Mouse (Mus musculus) adrenal gland, postnatal 10 days (tissue): Measurements from ENCODE around the gene Itgb2l. TPM values are rescaled to one million over a fixed set of nuclear protein-coding genes. Genes with fewer than 3 reads are reported as not detected.
"Not testable (repeated sequence)": the region's sequence is repeated elsewhere in the genome, so short reads cannot be mapped to it uniquely, and the experiment has no call there.

Experiments used
- DNase-seq: peaks from one replicate; pipeline ENCODE4 v3.0.0; 2021; ENCODE audit warnings: mixed read lengths
- long read RNA-seq, 2 experiments: library from polyadenylated mRNA; stranded (forward); transcript quantifications; one replicate each; pipeline ENCODE4 v2.0.0; 2021
- total RNA-seq, 2 experiments: library from RNA; stranded (reverse); gene quantifications; 2 replicates each; pipeline ENCODE4 v1.2.3; 2021

Gene Itgb2l
- 1 to 10 TPM in 1 of 2 experiments, under 1 TPM in 1; 0.96 to 1.1 TPM for total RNA-seq
- long read RNA-seq, experiment 1, partial matches to known transcripts = 1 of 2 reads
- long read RNA-seq, experiment 1, other reads (novel, unspliced or antisense) = 0 of 2 reads
- long read RNA-seq, experiment 2 = 0 reads

- DNase-seq = no peak
These were observed at the start of gene Itgb2l for GRCm38 (mm10) chr16:96443468-96443867. Gene Itgb2l (minus strand): TSS chr16:96443619.

DNA sequence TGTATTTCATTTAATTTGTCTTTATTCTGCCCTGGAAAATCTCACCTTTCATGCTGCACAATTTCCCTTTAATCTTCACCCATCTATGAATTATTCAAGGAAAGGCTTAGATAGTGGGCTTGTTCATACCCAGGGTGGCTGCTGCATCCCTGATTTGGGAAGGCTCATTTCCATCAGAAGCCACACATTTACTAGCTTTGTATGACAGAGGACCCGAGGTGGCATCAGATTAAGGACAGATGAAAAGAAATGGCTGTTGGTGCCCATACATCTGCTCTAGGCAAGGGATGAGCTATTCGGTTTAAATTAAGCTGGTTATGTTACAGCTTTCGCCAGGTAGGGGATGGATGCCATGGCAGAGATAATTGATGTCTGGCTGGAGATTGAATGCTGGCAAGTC lies 48.1 kb upstream of the Itgb2l start:
- DNase-seq = no peak

- no peak for DNase-seq
These were observed 44.6 kb upstream of the Itgb2l start for GRCm38 (mm10) chr16:96488038-96488437.

GRCm38 (mm10) chr16:96487007-96487684 lies 43.7 kb upstream of the Itgb2l start:
- DNase-seq = no peak

DNA sequence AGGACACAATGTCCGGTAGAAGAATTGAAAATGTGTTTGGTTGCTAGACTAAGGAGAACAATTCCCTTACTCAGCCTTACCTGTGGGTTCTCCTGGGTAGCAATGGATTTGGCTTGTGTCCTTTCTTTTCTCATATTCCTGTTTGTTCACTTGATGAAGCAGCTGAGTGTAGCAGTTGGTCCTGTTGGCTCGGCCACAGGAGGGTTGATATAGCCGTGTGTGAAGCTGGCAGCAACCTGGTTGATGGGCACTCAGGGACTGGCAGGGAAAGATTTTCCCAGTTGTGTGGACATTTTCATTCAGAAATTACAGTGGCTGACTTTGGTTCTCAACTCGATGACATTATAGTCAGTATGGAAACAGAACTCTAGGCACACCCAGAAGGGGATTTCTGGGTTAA lies 38.4 kb upstream of the Itgb2l start:
- DNase-seq = no peak

- DNase-seq = no peak
These were observed 30.8 kb upstream of the Itgb2l start for GRCm38 (mm10) chr16:96474185-96474584.

- no peak for DNase-seq
These were observed 29.4 kb upstream of the Itgb2l start for GRCm38 (mm10) chr16:96472816-96473215.

GRCm38 (mm10) chr16:96472361-96472760 lies 28.9 kb upstream of the Itgb2l start:
- no peak for DNase-seq

DNA sequence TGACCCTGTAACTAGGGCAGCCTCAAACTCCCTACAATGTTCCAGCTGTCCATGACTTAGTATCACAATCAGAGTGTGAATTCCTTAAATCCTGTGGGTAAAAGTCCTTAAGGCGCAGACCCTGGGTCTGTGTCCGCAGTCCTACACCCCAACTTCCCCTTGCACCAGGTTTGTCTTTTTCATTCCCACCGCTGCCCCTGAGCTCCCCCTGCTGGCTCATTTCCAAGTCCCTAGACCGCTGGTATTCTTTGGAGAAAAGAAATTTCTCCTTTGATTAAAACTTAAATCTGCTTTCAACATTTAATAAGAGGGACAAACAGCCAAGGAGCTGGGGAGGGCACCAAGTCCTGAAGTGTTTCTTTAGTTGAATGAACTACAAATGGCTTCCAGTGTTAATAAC lies 26.2 kb upstream of the Itgb2l start:
- DNase-seq = peak; percentile 8

DNA sequence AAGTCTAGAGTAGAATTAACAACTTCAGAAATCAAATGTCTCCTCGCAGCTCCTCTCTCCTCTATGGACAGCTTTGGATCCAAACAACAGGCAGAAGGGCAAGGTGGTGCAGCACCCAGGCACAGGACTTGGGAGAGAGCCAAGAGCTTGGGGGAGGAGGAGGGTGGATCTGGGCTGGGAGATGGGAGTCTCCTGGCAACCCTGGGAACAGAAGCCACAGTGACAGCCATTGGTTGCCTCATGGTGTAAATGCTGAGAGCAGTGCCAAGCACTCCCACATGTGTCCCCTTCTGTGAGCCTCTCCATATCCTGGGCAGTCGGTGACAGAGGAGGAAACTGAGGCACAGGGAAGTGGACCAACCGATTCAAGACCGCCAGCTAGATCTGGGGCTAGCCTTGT lies 25.3 kb upstream of the Itgb2l start:
- DNase-seq = peak; percentile 48

DNA sequence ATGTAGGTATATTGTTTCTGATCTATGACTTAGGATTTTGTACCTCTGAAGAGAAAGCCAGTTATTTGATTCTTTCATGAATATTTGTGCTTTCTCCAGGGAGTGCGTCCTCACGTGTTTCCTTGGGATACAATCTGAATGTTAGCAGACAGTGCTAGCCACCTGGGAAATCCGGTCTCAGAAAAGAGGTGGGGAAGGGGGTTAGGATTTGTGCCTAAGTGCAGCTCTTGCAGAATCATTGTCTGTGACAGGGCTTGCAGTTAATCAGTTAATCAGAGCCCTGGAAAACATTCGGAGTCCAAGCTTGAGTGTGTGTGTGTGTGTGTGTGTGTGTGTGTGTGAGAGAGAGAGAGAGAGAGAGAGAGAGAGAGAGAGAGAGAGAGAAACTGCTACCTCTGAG lies 24.6 kb upstream of the Itgb2l start:
- no peak for DNase-seq

GRCm38 (mm10) chr16:96467445-96467844 lies 24.0 kb upstream of the Itgb2l start, which contains the start of gene Pcp4:
Gene Pcp4 (plus strand): TSS chr16:96467606.
- DNase-seq = peak; percentile 85

DNA sequence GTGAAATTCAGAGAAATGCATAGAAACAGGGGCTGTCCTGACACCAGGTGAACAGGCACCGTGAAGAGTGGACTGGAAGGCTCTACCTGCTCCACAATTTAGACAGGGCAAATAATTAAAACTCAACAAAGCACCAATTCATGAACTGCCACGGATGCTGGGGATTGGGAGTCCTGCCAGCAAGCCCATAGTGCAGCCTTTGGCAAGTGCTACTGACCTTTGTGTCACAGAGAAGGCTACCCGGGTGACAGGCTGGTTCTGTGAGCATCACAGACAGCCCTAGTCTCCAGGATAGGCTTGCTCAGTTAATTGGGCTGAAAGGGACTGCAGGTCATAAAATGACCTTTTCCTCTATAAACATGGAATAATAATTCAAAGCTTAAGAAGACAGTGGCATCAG lies 17.4 kb upstream of the Itgb2l start:
- DNase-seq = no peak

DNA sequence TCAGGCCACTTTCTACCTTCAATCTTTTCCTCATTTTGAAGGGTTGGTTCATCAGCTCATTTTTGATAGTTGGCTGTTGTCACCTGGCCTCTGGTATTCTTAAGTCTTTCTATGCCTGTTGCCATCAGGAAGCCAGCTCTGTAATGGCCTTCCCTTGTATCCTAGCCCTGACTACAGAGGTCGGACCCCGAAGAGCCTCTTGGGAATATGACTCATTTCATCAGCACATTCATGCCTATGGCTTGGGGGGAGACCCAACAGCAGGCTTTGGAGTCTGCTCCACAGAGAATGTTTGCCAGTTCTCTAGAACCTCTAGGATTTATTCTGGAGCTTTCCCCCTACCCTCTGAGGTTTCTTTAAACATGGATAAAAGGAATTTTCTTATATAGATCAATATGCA lies 15.9 kb upstream of the Itgb2l start:
- DNase-seq = no peak

DNA sequence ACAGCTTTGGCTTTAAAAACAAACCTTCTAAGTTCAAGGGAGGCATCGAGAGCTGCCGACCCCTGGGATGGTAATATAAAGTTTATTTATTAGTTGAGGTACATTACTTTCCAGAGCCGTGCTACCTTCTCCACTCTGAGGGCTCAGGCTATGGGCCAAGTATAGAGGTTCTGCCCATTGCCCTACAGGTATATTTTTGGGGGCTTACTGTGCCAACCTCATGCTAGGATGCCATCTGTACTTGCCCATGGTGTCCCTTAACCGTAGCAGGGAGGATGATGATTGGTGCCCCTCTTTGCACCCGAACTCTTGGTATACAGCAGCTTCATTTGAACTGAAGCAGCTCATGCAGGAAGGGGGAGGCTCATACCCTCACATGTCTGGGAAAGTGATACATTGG lies 14.2 kb upstream of the Itgb2l start:
- no peak for DNase-seq

- no peak for DNase-seq
These were observed 10.7 kb upstream of the Itgb2l start for GRCm38 (mm10) chr16:96454086-96454485.

GRCm38 (mm10) chr16:96450871-96451270 lies 7.5 kb upstream of the Itgb2l start:
- not testable (repeated sequence) for DNase-seq

DNA sequence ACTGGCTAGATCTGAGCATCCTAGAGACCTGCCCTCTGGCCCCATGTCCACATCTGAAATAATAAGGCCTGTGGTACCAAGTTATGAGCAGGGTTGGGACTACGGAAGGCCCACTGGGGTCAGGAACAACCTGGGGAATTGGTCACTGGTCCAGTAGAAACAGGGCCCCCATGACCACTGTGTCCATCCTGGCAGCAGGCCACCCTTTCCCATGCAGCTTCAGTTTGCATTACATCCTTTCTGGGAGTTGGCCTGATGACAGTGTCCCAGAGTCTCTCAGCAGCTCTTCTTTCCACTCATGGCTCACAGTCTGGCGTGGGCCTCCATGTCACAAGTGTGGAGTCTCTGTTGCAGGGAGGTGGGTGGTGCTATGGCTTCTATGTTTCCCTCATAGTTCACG lies 1.6 kb downstream of the Itgb2l start:
- DNase-seq = no peak

DNA sequence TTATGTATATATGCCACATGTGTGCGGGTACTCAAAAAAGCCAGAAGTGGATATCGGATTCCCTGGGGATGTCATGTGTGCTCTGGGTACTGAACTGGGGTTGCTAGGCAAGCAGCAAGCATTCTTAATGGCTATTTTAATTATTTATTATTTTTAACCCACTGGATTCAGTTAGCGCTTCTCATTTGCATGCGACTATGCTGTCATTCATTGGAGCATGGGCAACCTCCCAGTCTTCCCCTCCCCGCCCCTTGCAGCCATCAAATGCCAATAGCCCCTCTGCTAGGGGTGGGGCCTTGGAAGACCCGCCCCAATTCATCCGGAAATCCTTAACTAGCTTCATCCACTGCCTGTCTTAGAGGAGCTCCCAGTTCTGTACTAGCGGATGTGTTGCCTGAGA lies 2.5 kb downstream of the Itgb2l start:
- no peak for DNase-seq

DNA sequence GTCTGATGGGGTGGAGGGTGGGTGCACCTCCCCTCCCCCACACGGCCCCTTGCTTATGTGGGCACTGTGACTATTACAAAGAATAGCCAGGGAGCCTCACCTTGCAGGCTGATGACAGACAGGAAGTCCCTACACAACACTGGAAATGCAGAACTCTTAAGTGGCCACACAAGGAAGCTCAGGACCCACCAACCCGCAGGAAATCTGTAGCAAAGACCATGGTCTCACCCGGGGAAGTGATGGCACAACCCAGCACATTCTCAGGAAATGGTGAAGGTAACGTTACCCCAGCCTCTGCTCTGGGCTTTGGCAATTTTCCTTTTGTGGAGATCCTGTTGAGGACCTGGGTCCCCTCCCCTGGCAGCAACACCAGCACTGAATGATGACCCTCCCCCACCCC lies 3.7 kb downstream of the Itgb2l start:
- DNase-seq = no peak

GRCm38 (mm10) chr16:96438946-96439345 lies 4.5 kb downstream of the Itgb2l start:
- no peak for DNase-seq

GRCm38 (mm10) chr16:96434024-96434785 lies 9.2 kb downstream of the Itgb2l start:
- no peak for DNase-seq

- no peak for DNase-seq
These were observed 10.2 kb downstream of the Itgb2l start for GRCm38 (mm10) chr16:96433266-96433665.

- DNase-seq = no peak
These were observed 14.4 kb downstream of the Itgb2l start for GRCm38 (mm10) chr16:96429046-96429445.
